Mouse (Mus musculus) adrenal gland, postnatal 4 days (tissue): Measurements from ENCODE around the gene Slc29a1. TPM values are rescaled to one million over a fixed set of nuclear protein-coding genes. Genes with fewer than 3 reads are reported as not detected.

ENCODE experiments used
- DNase-seq, 2 experiments: peaks; one replicate each; pipeline ENCODE4 v3.0.0; 2021 to 2022; ENCODE audit warnings: low spot score in 2 of 2, mixed read lengths in 2 of 2
- total RNA-seq, 2 experiments: library from RNA; stranded (reverse); gene quantifications; 2 replicates each; pipeline ENCODE4 v1.2.3; 2021

Gene Slc29a1
- total RNA-seq, 2 experiments from 2014 or later: 138 to 145 TPM

GRCm38 (mm10) chr17:45616046-45616650 lies 16.7 kb upstream of the Slc29a1 start:
- DNase-seq: no peak

- DNase-seq: no peak
Measured at GRCm38 (mm10) chr17:45612921-45613320, 13.5 kb upstream of the Slc29a1 start.

GRCm38 (mm10) chr17:45612008-45612407 lies 12.6 kb upstream of the Slc29a1 start:
- no peak for DNase-seq

GRCm38 (mm10) chr17:45610144-45610866 lies 10.9 kb upstream of the Slc29a1 start:
- no peak for DNase-seq

GRCm38 (mm10) chr17:45608396-45608795 lies 9.0 kb upstream of the Slc29a1 start:
- no peak for DNase-seq

- no peak for DNase-seq
Measured at GRCm38 (mm10) chr17:45606992-45607879, 7.8 kb upstream of the Slc29a1 start.

GRCm38 (mm10) chr17:45602984-45603383 lies 3.6 kb upstream of the Slc29a1 start:
- no peak for DNase-seq

- no peak for DNase-seq
Measured at GRCm38 (mm10) chr17:45601877-45602304, 2.5 kb upstream of the Slc29a1 start, which contains the start of gene Mymx. TSS of gene Mymx (minus strand) at chr17:45602102.

- DNase-seq: no peak
Measured at GRCm38 (mm10) chr17:45601325-45601724, 1.9 kb upstream of the Slc29a1 start.

- no peak for DNase-seq
Measured at GRCm38 (mm10) chr17:45600267-45600666, 861 bp upstream of the Slc29a1 start.

GRCm38 (mm10) chr17:45598891-45599290 lies 515 bp downstream of the Slc29a1 start:
- DNase-seq: no peak

- no peak for DNase-seq
Measured at GRCm38 (mm10) chr17:45598376-45598775, 1.0 kb downstream of the Slc29a1 start.

GRCm38 (mm10) chr17:45597787-45598186 lies 1.6 kb downstream of the Slc29a1 start:
- DNase-seq: no peak

- peak in 1 of 2 experiments; percentile 69 for DNase-seq
Measured at GRCm38 (mm10) chr17:45596631-45597396, 2.6 kb downstream of the Slc29a1 start.

- no peak for DNase-seq
Measured at GRCm38 (mm10) chr17:45595736-45596390, 3.5 kb downstream of the Slc29a1 start.

- peak; percentile 59 to 67 for DNase-seq
Measured at GRCm38 (mm10) chr17:45594881-45595735, 4.3 kb downstream of the Slc29a1 start.

- no peak for DNase-seq
Measured at GRCm38 (mm10) chr17:45594195-45594594, 5.2 kb downstream of the Slc29a1 start.

- DNase-seq: no peak
Measured at GRCm38 (mm10) chr17:45593479-45593878, 5.9 kb downstream of the Slc29a1 start.
